Mouse (Mus musculus) G1E (cell line): Measurements from ENCODE around the gene Bloc1s1. TPM values are rescaled to one million over a fixed set of nuclear protein-coding genes. Genes with fewer than 3 reads are reported as not detected.

Source experiments
- ATAC-seq: 2 replicates; pipeline ENCODE4 v1.8.0; 2016; ENCODE audit warnings: mild to moderate bottlenecking; ENCODE audit not compliant: insufficient number of reproducible peaks, poor library complexity, low FRiP score, severe bottlenecking; ENCODE audit errors: extremely low read depth
- DNase-seq: peaks from one replicate; pipeline ENCODE4 v3.0.0; 2012; ENCODE audit warnings: low spot score
- H3K27me3 ChIP-seq: 2 replicates; pipeline ENCODE4 v1.6.1; 2012; ENCODE audit warnings: mild to moderate bottlenecking, low read length, inconsistent platforms; ENCODE audit not compliant: insufficient read depth
- H3K36me3 ChIP-seq: replicated peaks from 2 replicates; pipeline ENCODE3; 2012; ENCODE audit warnings: mild to moderate bottlenecking, inconsistent platforms
- H3K4me1 ChIP-seq: 2 replicates; pipeline ENCODE4 v1.6.1; 2012; ENCODE audit warnings: low read depth, low read length, inconsistent platforms, mixed read lengths; ENCODE audit not compliant: insufficient read depth
- H3K4me3 ChIP-seq: 2 replicates; pipeline ENCODE4 v1.5.1; 2012; ENCODE audit warnings: low read depth, mild to moderate bottlenecking, inconsistent platforms, low read length, moderate library complexity, mixed read lengths
- H3K9me3 ChIP-seq: replicated peaks from 2 replicates; pipeline ENCODE4 v1.6.1; 2012; ENCODE audit warnings: inconsistent platforms
- CTCF ChIP-seq: IDR thresholded peaks from 2 replicates; pipeline ENCODE4 v1.5.1; 2012; ENCODE audit warnings: low read depth, low read length, inconsistent platforms, mixed read lengths
- GATA1 ChIP-seq: IDR thresholded peaks from 2 replicates; pipeline ENCODE4 v1.6.1; 2012; ENCODE audit warnings: borderline replicate concordance, low read length, inconsistent platforms, mixed read lengths
- GATA2 ChIP-seq: IDR thresholded peaks from 2 replicates; pipeline ENCODE4 v1.6.1; 2012; ENCODE audit warnings: low read depth, low read length, inconsistent platforms, borderline replicate concordance
- POLR2AphosphoS5 ChIP-seq: IDR thresholded peaks from 2 replicates; pipeline ENCODE4 v1.6.1; 2012; ENCODE audit warnings: low read depth, low read length, inconsistent platforms; ENCODE audit not compliant: insufficient replicate concordance
- TAL1 ChIP-seq: conservative IDR thresholded peaks from 2 replicates; pipeline ENCODE4 v1.6.1; 2012; ENCODE audit warnings: low read depth, low read length, inconsistent platforms, mixed read lengths
- polyA plus RNA-seq: library from polyadenylated mRNA; stranded (reverse); fragments of >175 nt; gene quantifications from 2 replicates; pipeline ENCODE4 v1.2.3, GENCODE M21; 2012
- total RNA-seq, 2 experiments: library from RNA; stranded (forward) in 1 of 2; stranded (reverse) in 1 of 2; fragments of 200-1000 nt in 1 of 2; fragments of >200 nt in 1 of 2; fragmentation: Nextera tagmentation in 1 of 2; gene quantifications; 2 replicates each; pipeline ENCODE4 v1.2.3; 2014 to 2017

The Bloc1s1 gene
- total and polyA plus RNA-seq, 3 experiments, result 46.7 to 121 (median 116) TPM

- DNase-seq (no peak), ATAC-seq (no peak)
- no peaks in the 10 kb centered on the region for H3K9me3 ChIP-seq
- H3K36me3 ChIP-seq, result no peaks in the 10 kb centered on the region
- no peak overlapping the region for H3K4me3 ChIP-seq
- peaks cover 37% of the 10 kb centered on the region for H3K27me3 ChIP-seq
- TF ChIP-seq POLR2AphosphoS5 (no peak), GATA1 (no peak), TAL1 (no peak), GATA2 (no peak), CTCF (no peak)
- H3K4me1 ChIP-seq, result peaks cover 3% of the 10 kb centered on the region; the same call in 1 of the 2 replicates
Observed at GRCm38 (mm10) chr10:128902409-128902988, 21.3 kb downstream of the Bloc1s1 start.

GRCm38 (mm10) chr10:128901409-128901808, 22.4 kb downstream of the Bloc1s1 start:
- Histone ChIP-seq H3K4me1 (peaks cover 3% of the 10 kb centered on the region; the same call in 1 of the 2 replicates), H3K27me3 (peaks cover 43% of the 10 kb centered on the region), H3K4me3 (no peak overlapping the region), H3K36me3 (no peaks in the 10 kb centered on the region), H3K9me3 (no peaks in the 10 kb centered on the region)
- no peak for TF ChIP-seq CTCF
- TF ChIP-seq GATA1, result no peak
- TF ChIP-seq GATA2, result no peak
- no peak for TF ChIP-seq TAL1
- TF ChIP-seq POLR2AphosphoS5, result no peak
- DNase-seq (no peak), ATAC-seq (no peak)

- Histone ChIP-seq H3K27me3 (peaks cover 44% of the 10 kb centered on the region), H3K36me3 (no peaks in the 10 kb centered on the region), H3K4me1 (peaks cover 5% of the 10 kb centered on the region), H3K4me3 (no peak within 1 kb of the TSS), H3K9me3 (no peaks in the 10 kb centered on the region)
- no peak for ATAC-seq
- TF ChIP-seq POLR2AphosphoS5, result no peak
- TF ChIP-seq TAL1, result no peak
- TF ChIP-seq CTCF, result no peak
- TF ChIP-seq GATA2, result no peak
- TF ChIP-seq GATA1, result no peak
- no peak for DNase-seq
Observed at GRCm38 (mm10) chr10:128900698-128901097, 23.1 kb downstream of the Bloc1s1 start, which contains the start of gene Cd63. Cd63 (plus strand) TSS chr10:128900989.

GRCm38 (mm10) chr10:128899759-128900490, 23.9 kb downstream of the Bloc1s1 start:
- Histone ChIP-seq H3K27me3 (peaks cover 41% of the 10 kb centered on the region), H3K9me3 (no peaks in the 10 kb centered on the region), H3K36me3 (no peaks in the 10 kb centered on the region), H3K4me3 (no peak overlapping the region), H3K4me1 (peaks cover 11% of the 10 kb centered on the region)
- TF ChIP-seq GATA1 (no peak), CTCF (no peak), POLR2AphosphoS5 (no peak), GATA2 (no peak), TAL1 (no peak)
- ATAC-seq, result no peak
- DNase-seq, result no peak

GRCm38 (mm10) chr10:128897501-128897900, 26.3 kb downstream of the Bloc1s1 start:
- Histone ChIP-seq H3K4me1 (peaks cover 11% of the 10 kb centered on the region), H3K9me3 (no peaks in the 10 kb centered on the region), H3K27me3 (peaks cover 38% of the 10 kb centered on the region), H3K36me3 (no peaks in the 10 kb centered on the region), H3K4me3 (no peak overlapping the region)
- ATAC-seq, result no peak
- TF ChIP-seq GATA2, result no peak
- TF ChIP-seq GATA1, result no peak
- TF ChIP-seq CTCF, result no peak
- TF ChIP-seq POLR2AphosphoS5, result no peak
- TF ChIP-seq TAL1, result no peak
- no peak for DNase-seq

- Histone ChIP-seq H3K36me3 (no peaks in the 10 kb centered on the region), H3K9me3 (no peaks in the 10 kb centered on the region), H3K4me3 (no peak overlapping the region), H3K4me1 (peaks cover 11% of the 10 kb centered on the region), H3K27me3 (peaks cover 42% of the 10 kb centered on the region)
- TF ChIP-seq CTCF (no peak), POLR2AphosphoS5 (no peak), GATA2 (no peak), GATA1 (no peak), TAL1 (no peak)
- ATAC-seq (no peak), DNase-seq (no peak)
Observed at GRCm38 (mm10) chr10:128896807-128897206, 27.0 kb downstream of the Bloc1s1 start.
